Mouse (Mus musculus): ENCODE results near the gene Surf1. TPM values are rescaled to one million over a fixed set of nuclear protein-coding genes. Genes with fewer than 3 reads are reported as not detected.
A peak's percentile ranks its signal among the peaks of the same experiment; 100 is the strongest.

The Surf1 gene
- polyA plus RNA-seq, 2 experiments: 25.8 to 31.7 TPM

- peaks cover 32% of the 10 kb centered on the region for H3K36me3 ChIP-seq (replicated peaks; ENCODE audit: control insufficient read depth, insufficient read depth, low read depth)
- DNase-seq (ENCODE audit: low read depth in 3 of 3, low spot score in 3 of 3): no peak
- TF ChIP-seq EP300 (IDR thresholded peaks at IDR 0.05; ENCODE audit: low read depth) (no peak), CTCF (IDR thresholded peaks at IDR 0.05; ENCODE audit: low read depth) (no peak)
These were observed 35.1 kb upstream of the Surf1 start for GRCm38 (mm10) chr2:26951346-26951905.

GRCm38 (mm10) chr2:26950411-26950810 lies 34.1 kb upstream of the Surf1 start:
- DNase-seq (ENCODE audit: low read depth in 3 of 3, low spot score in 3 of 3): no peak
- no peak for ATAC-seq (ENCODE audit: insufficient read depth)
- 61% methylated on average over 2 of the region's 2 CpGs for WGBS (ENCODE audit: insufficient replicate concordance)
- H3K4me1 ChIP-seq (replicated peaks; ENCODE audit: control insufficient read depth in 2 of 2, insufficient read depth in 2 of 2, low read length in 1 of 2): no peaks in the 10 kb centered on the region
- no peak overlapping the region for H3K27ac ChIP-seq
- TF ChIP-seq EP300 (IDR thresholded peaks at IDR 0.05; ENCODE audit: low read depth) (no peak), CTCF (IDR thresholded peaks at IDR 0.05; ENCODE audit: low read depth) (no peak)
- no peak overlapping the region for H3K9ac ChIP-seq (replicated peaks)
- peaks cover 21% of the 10 kb centered on the region for H3K36me3 ChIP-seq (replicated peaks; ENCODE audit: control insufficient read depth, insufficient read depth, low read depth)
- H3K4me2 ChIP-seq (ENCODE audit: low read depth): no peak overlapping the region
- H3K9me3 ChIP-seq (ENCODE audit: control insufficient read depth, low read length): no peaks in the 10 kb centered on the region
- H3K4me3 ChIP-seq (ENCODE audit: insufficient read depth in 1 of 2, low read depth in 2 of 2, low read length in 2 of 2): no peak overlapping the region
- H3K27me3 ChIP-seq (ENCODE audit: control insufficient read depth, insufficient read depth, low read length): no peaks in the 10 kb centered on the region

More at GRCm38 (mm10) chr2:26951346-26951905, 35.1 kb upstream of the Surf1 start:
- Histone ChIP-seq H3K4me3 (ENCODE audit: insufficient read depth in 1 of 2, low read depth in 2 of 2, low read length in 2 of 2) (no peak overlapping the region), H3K9me3 (ENCODE audit: control insufficient read depth, low read length) (no peaks in the 10 kb centered on the region), H3K4me2 (ENCODE audit: low read depth) (no peak overlapping the region), H3K4me1 (replicated peaks; ENCODE audit: control insufficient read depth in 2 of 2, insufficient read depth in 2 of 2, low read length in 1 of 2) (no peaks in the 10 kb centered on the region), H3K9ac (replicated peaks) (no peak overlapping the region), H3K27ac (no peak overlapping the region), H3K27me3 (ENCODE audit: control insufficient read depth, insufficient read depth, low read length) (no peaks in the 10 kb centered on the region)
- ATAC-seq (ENCODE audit: insufficient read depth): no peak
- 81% methylated on average over 8 of the region's 8 CpGs for WGBS (ENCODE audit: insufficient replicate concordance)

DNA sequence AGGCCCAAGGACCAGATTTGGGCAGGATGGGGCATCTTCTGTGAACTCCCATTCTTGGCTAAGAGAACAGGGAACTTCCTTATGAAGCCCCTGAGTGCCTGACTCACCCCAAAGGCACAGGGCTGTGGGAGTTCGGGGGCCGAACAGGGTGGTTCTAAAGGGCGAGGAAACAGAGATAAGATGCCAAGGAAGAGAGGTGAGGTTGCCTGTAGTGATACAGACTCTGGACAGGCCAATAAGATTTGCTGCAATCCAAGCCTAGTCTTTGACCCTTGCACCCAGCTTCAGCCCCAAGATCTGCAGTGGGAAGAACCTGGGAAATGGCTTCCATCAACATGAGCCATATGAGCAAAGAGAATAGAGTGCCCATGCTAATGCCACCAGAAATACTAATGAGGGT lies 26.9 kb upstream of the Surf1 start:
- H3K27ac ChIP-seq: no peak overlapping the region
- DNase-seq (ENCODE audit: low read depth in 3 of 3, low spot score in 3 of 3) (no peak), ATAC-seq (ENCODE audit: insufficient read depth) (no peak)
- no peaks in the 10 kb centered on the region for H3K27me3 ChIP-seq (ENCODE audit: control insufficient read depth, insufficient read depth, low read length)
- no peak overlapping the region for H3K4me3 ChIP-seq (ENCODE audit: insufficient read depth in 1 of 2, low read depth in 2 of 2, low read length in 2 of 2)
- no peaks in the 10 kb centered on the region for H3K36me3 ChIP-seq (replicated peaks; ENCODE audit: control insufficient read depth, insufficient read depth, low read depth)
- no peaks in the 10 kb centered on the region for H3K9me3 ChIP-seq (ENCODE audit: control insufficient read depth, low read length)
- H3K4me1 ChIP-seq (replicated peaks; ENCODE audit: control insufficient read depth in 2 of 2, insufficient read depth in 2 of 2, low read length in 1 of 2): no peaks in the 10 kb centered on the region
- no peak overlapping the region for H3K4me2 ChIP-seq (ENCODE audit: low read depth)
- no peak overlapping the region for H3K9ac ChIP-seq (replicated peaks)
- 34% methylated on average over 3 of the region's 3 CpGs for WGBS (ENCODE audit: insufficient replicate concordance)
- TF ChIP-seq CTCF (IDR thresholded peaks at IDR 0.05; ENCODE audit: low read depth) (no peak), EP300 (IDR thresholded peaks at IDR 0.05; ENCODE audit: low read depth) (no peak)

DNA sequence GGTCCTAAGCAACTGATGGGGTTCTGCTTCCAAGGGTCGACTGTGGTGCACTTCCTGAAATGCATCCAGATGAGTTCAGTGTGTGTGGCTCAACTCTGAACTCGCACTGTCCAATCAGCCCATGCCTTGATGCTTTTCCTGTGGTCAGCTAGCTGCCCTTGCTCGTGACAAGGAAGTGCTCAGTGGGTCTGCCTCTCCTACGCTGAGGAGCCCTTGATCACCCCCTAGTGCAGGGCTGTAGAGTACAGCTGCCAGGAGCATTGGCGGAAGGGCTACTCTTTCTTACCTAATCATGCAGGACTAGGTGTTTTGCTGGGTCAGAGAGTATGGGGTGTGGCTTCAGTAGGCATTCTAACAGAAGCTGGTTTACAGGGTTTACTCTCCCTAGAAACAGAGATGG lies 25.2 kb upstream of the Surf1 start:
- Histone ChIP-seq H3K4me3 (ENCODE audit: insufficient read depth in 1 of 2, low read depth in 2 of 2, low read length in 2 of 2) (no peak overlapping the region), H3K9ac (replicated peaks) (no peak overlapping the region), H3K27me3 (ENCODE audit: control insufficient read depth, insufficient read depth, low read length) (no peaks in the 10 kb centered on the region), H3K4me1 (replicated peaks; ENCODE audit: control insufficient read depth in 2 of 2, insufficient read depth in 2 of 2, low read length in 1 of 2) (no peaks in the 10 kb centered on the region), H3K36me3 (replicated peaks; ENCODE audit: control insufficient read depth, insufficient read depth, low read depth) (no peaks in the 10 kb centered on the region), H3K4me2 (ENCODE audit: low read depth) (no peak overlapping the region), H3K27ac (no peak overlapping the region), H3K9me3 (ENCODE audit: control insufficient read depth, low read length) (no peaks in the 10 kb centered on the region)
- no peak for ATAC-seq (ENCODE audit: insufficient read depth)
- 18% methylated on average over 5 of the region's 5 CpGs for WGBS (ENCODE audit: insufficient replicate concordance)
- DNase-seq (ENCODE audit: low read depth in 3 of 3, low spot score in 3 of 3): no peak
- TF ChIP-seq CTCF (IDR thresholded peaks at IDR 0.05; ENCODE audit: low read depth) (peak; percentile 46), EP300 (IDR thresholded peaks at IDR 0.05; ENCODE audit: low read depth) (no peak)

DNA sequence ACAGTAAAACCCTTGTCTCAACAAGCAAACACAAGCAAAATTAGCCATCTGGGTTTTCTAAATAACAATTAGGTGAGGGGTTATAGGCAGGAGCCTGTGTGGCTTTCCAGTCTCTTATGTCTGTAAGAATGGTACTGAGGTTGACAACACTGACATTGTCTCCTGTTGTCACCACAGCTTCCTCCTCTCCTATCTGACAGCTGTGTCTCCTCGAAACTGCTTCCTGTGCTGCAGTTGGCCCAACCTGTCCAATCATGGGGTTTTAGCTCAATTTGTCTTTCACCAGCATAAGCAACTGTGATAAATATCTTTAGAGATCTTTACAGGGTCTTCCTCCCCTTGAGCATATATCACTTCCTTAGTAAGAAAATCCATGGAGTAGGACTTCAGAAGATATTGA lies 20.1 kb upstream of the Surf1 start:
- H3K4me1 ChIP-seq (replicated peaks; ENCODE audit: control insufficient read depth in 2 of 2, insufficient read depth in 2 of 2, low read length in 1 of 2): peaks cover 5 to 13% of the 10 kb centered on the region in 2 experiments
- no peak for DNase-seq (ENCODE audit: low read depth in 3 of 3, low spot score in 3 of 3)
- no peak overlapping the region for H3K27ac ChIP-seq
- no peak for ATAC-seq (ENCODE audit: insufficient read depth)
- no peak overlapping the region for H3K4me3 ChIP-seq (ENCODE audit: insufficient read depth in 1 of 2, low read depth in 2 of 2, low read length in 2 of 2)
- 12% methylated on average over 1 of the region's 1 CpGs for WGBS (ENCODE audit: insufficient replicate concordance)
- no peak overlapping the region for H3K4me2 ChIP-seq (ENCODE audit: low read depth)
- no peaks in the 10 kb centered on the region for H3K27me3 ChIP-seq (ENCODE audit: control insufficient read depth, insufficient read depth, low read length)
- no peak overlapping the region for H3K9ac ChIP-seq (replicated peaks)
- TF ChIP-seq CTCF (IDR thresholded peaks at IDR 0.05; ENCODE audit: low read depth) (no peak), EP300 (IDR thresholded peaks at IDR 0.05; ENCODE audit: low read depth) (no peak)
- H3K9me3 ChIP-seq (ENCODE audit: control insufficient read depth, low read length): no peaks in the 10 kb centered on the region
- no peaks in the 10 kb centered on the region; the same call in 1 of the 2 replicates for H3K36me3 ChIP-seq (replicated peaks; ENCODE audit: control insufficient read depth, insufficient read depth, low read depth)
